Mouse (Mus musculus): ENCODE measurements around the gene Wrap53. TPM values are rescaled to one million over a fixed set of nuclear protein-coding genes. Genes with fewer than 3 reads are reported as not detected.

Gene Wrap53
- polyA plus RNA-seq, 1 experiment from 2014 or later = 28.3 TPM

DNA sequence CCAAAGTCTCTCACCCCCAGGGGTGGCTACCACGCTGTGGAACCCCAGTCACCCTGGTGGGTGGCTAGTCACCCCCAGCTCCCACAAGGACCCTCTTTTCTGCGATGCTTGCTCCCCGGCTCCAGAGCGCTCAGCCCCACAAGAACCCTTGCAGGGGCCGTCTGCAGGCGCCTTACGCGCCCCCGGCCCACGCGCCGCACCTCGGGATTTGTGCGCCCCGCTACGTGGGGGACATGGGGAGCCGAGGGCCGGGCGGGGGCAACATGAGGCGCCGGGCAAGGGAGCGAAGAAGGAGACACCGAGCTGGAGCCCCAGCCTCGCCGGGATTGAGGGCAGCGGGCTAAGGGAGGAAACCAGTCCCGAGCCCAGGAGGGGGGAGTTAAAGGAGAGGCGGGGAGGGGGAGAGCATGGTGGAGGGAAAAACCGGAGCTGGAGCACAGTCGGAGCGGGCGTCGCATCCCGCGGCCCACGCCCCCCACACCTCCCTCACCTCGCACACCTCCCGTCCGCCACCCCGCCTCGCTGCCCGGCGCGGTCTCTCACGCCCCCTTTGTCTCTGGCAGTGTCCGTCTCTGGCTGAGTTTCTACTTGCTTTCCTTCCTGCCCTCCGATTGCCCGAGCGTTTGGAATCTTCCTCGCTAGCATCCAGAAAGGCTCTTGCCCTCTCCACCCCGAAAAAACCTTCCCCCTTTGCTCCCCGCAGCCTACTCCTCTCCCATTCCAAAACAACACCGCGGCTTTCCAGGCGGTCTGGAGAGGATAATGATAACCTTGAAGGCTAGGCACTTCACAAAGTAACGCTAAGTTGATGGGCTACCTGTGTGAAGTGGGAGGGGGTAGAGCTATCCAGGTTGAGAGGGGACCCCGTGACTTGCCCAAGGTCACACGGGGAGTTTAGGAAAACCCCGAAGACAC is 19.9 kb downstream of the Wrap53 start, which contains the start of gene Efnb3:
Gene Efnb3, minus strand, starts transcription at position 355 of the 915 bp plus-strand sequence.
- peak within 1 kb of the TSS; percentile 96 for H3K4me2 ChIP-seq (replicated peaks)
- H3K27ac ChIP-seq = peak within 1 kb of the TSS; percentile 92
- no peaks in the 10 kb centered on the region for H3K27me3 ChIP-seq
- H3K4me3 ChIP-seq = peak within 1 kb of the TSS; percentile 81
- H3K4me1 ChIP-seq = peaks cover 71% of the 10 kb centered on the region
- no peaks in the 10 kb centered on the region for H3K9me3 ChIP-seq
- under 1% methylated on average over 49 of the region's 59 CpGs for WGBS
- ATAC-seq (ENCODE audit: low FRiP score, low read depth) = peak; percentile 74
- peak within 1 kb of the TSS; percentile 97 for H3K9ac ChIP-seq
- peaks cover 51% of the 10 kb centered on the region for H3K36me3 ChIP-seq

DNA sequence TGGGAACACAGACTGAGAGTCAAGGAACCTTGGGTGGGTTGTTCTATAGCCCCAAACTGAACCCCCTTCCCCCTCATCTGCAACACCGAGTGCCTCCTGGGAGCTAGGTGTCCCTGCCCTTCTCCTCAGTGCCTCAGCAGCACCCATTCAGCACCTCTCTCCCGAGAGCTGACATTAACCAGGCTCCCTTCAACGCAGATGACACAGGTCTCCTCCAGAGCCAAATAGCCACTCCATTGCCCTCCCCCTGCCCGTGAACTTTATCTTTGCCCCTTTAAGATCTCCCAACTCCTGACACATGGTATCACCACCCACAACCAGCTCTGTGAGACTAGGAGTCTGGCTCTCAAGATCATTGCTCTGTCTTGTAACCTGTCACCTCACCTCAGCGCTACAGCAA is 20.9 kb downstream of the Wrap53 start:
- peak overlapping the region; percentile 96 for H3K4me2 ChIP-seq (replicated peaks)
- no peak for ATAC-seq (ENCODE audit: low FRiP score, low read depth)
- WGBS = 7% methylated on average over 5 of the region's 5 CpGs
- H3K36me3 ChIP-seq = peaks cover 51% of the 10 kb centered on the region
- peak overlapping the region; percentile 97 for H3K9ac ChIP-seq
- H3K27ac ChIP-seq = peak overlapping the region; percentile 92; the same call in 1 of the 2 replicates
- H3K27me3 ChIP-seq = no peaks in the 10 kb centered on the region
- peak overlapping the region; percentile 81 for H3K4me3 ChIP-seq
- peaks cover 77% of the 10 kb centered on the region for H3K4me1 ChIP-seq
- H3K9me3 ChIP-seq = no peaks in the 10 kb centered on the region

DNA sequence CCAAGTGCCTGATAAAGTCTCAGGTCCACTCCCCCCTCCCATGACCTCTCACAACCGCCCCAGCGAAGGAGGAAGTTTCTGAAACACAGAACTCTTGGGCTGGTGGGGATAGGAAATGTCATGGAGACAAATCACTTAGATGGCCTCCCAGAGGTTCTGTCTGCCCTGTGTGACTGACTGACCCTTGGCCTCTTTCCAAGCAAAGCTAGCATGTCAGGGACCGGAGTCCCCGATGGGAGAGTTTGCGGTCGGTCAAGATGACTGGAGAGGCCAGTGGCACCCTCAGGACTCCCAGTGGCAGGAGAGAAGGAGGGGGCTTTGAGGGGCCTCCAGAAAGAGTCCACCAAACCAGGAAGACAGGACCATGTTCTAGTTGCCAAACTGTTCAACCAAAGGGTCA is 21.3 kb downstream of the Wrap53 start:
- Histone ChIP-seq H3K36me3 (peaks cover 51% of the 10 kb centered on the region), H3K4me2 (replicated peaks) (peak overlapping the region; percentile 96)

DNA sequence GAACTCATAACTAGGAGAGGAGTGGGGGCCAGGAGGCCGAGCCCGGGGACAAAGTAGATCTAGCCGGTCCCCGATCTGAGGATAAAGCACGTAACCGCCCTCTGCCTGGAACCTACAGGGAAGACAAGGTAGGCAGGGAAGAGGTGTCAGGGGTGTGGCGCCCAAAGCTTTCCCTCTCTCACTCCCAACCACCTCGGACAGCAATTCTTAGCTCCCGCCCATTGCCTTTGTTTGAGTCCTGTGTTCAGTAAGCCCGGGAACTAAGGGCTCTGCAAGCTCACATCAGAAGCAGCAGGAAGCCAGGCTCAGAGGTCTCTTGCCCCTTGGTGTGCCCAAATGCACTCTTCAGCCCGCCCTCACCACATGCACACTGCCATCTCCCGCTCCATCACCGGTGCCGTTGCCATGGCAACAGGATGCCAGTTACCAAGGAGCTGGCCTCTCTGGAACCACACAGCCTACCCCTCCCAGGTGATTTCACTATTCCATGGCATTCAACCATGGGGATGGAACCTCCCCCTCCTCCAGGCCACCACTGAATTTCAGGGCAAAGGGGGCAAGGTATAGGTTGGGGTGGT is 22.6 kb downstream of the Wrap53 start:
- H3K27ac ChIP-seq = no peak overlapping the region

More for the DNA sequence above, 21.3 kb downstream of the Wrap53 start:
- Histone ChIP-seq H3K4me1 (peaks cover 73% of the 10 kb centered on the region), H3K27ac (no peak overlapping the region; the same call in 1 of the 2 replicates), H3K9ac (peak overlapping the region; percentile 97), H3K27me3 (no peaks in the 10 kb centered on the region), H3K4me3 (peak overlapping the region; percentile 81), H3K9me3 (no peaks in the 10 kb centered on the region)
- ATAC-seq (ENCODE audit: low FRiP score, low read depth) = no peak
- WGBS = 44% methylated on average over 6 of the region's 6 CpGs

DNA sequence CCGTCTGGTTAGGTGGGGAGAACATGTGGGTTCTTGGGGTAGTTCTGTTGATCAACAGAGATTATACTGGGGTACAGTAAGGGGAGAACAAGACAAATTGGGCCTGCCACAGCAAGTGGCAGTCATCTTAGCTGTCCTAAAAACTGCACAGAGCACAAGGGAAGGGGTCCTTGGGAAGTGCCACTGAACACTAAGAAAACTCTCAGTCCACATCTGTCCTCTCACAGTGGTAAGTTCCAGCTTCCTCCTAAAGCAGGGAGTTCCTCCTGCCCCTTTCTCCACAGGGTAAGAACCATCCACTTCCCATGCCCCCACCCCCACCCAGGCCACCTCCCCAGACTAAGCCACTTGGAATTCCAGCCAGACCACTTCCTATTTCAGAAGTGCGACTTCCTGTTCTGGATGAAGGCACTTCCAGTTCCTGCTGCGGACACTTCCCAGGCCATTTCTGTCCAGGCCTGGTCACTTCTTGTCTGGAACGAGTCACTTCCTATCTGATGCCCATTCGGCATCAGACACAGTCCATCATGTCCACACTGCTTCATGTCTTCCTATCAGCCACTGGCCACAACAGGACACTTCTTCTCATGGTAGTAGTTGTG is 25.4 kb downstream of the Wrap53 start:
- Histone ChIP-seq H3K4me1 (peaks cover 52% of the 10 kb centered on the region), H3K4me2 (replicated peaks) (no peak overlapping the region), H3K27me3 (no peaks in the 10 kb centered on the region), H3K9ac (no peak overlapping the region), H3K4me3 (no peak overlapping the region), H3K36me3 (peaks cover 30% of the 10 kb centered on the region), H3K9me3 (no peaks in the 10 kb centered on the region), H3K27ac (no peak overlapping the region; the same call in 1 of the 2 replicates)
- ATAC-seq (ENCODE audit: low FRiP score, low read depth) = no peak
- 78% methylated on average over 5 of the region's 5 CpGs for WGBS

More for the DNA sequence above, 22.6 kb downstream of the Wrap53 start:
- ATAC-seq (ENCODE audit: low FRiP score, low read depth) = no peak
- H3K27me3 ChIP-seq = no peaks in the 10 kb centered on the region
- peaks cover 40% of the 10 kb centered on the region for H3K36me3 ChIP-seq
- H3K4me3 ChIP-seq = peak overlapping the region; percentile 81; the same call in 1 of the 2 replicates
- H3K9me3 ChIP-seq = no peaks in the 10 kb centered on the region
- peak overlapping the region; percentile 97; the same call in 1 of the 2 replicates for H3K9ac ChIP-seq
- peak overlapping the region; percentile 96 for H3K4me2 ChIP-seq (replicated peaks)
- WGBS = 33% methylated on average over 14 of the region's 14 CpGs
- peaks cover 74% of the 10 kb centered on the region for H3K4me1 ChIP-seq

DNA sequence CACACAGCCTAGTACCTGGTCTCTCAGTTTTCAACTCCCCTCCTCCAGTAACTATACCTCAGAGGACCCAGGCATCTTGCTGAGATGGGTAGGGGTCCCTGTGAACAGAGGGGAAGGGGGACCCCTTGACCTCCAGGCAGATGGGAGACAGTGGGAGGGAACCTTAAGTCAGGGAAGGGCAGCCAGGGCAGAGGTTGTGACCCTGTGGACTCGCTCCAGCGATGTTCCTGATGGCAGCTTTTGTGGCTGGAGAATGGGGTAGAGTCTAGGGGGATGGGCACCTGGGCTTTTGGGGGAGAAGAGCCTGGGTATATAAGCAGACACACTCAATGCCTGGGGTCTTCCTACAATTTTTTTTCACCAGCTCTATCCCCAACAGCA is 26.7 kb downstream of the Wrap53 start:
- peaks cover 46% of the 10 kb centered on the region for H3K4me1 ChIP-seq
- H3K27ac ChIP-seq = no peak overlapping the region
- no peak for ATAC-seq (ENCODE audit: low FRiP score, low read depth)
- 13% methylated on average over 2 of the region's 2 CpGs for WGBS
- H3K27me3 ChIP-seq = peaks cover 9% of the 10 kb centered on the region
- H3K9me3 ChIP-seq = no peaks in the 10 kb centered on the region
- H3K9ac ChIP-seq = no peak overlapping the region
- no peak overlapping the region for H3K4me3 ChIP-seq
- peaks cover 30% of the 10 kb centered on the region for H3K36me3 ChIP-seq
- H3K4me2 ChIP-seq (replicated peaks) = 0 out of 2 replicates have a peak overlapping the region, but pooled peaks have one; percentile 11

DNA sequence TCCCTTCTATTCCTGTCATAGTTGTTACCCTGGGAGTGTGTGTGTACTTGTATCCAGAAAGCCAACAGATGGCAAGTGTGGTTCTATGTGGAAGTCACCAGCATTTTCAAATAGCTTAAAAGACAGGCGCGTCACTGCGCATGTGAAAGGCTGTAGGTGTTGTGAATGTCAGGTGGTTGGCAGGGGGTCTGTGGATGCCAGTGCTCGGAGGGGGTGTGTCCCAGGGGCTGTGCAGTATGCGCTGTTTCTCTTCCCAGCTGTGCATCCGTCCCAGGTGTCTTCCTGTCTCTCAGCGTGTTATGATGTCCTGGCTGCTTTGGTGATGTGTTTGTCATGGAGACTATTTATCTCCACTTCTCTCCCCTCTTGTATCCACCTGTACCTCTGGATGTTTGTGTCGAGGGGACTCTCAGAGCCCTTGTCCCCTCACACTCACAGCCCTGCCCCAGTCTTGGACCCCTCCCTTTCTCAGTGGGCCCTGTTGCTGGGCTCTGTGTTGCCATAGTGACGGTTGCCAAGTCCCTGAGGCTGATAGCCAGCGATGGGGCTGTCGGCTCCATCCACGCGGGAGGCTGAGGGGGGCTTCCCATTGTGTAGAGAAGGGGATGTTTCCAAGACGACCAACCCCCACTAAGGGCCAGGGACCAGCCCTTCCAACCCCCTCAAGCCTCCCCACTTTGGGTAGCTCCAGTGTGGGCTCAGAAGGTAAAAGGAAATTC is 27.3 kb downstream of the Wrap53 start:
- peaks cover 30% of the 10 kb centered on the region for H3K36me3 ChIP-seq
- 0 out of 2 replicates have a peak overlapping the region, but pooled peaks have one; percentile 11 for H3K4me2 ChIP-seq (replicated peaks)
- no peak overlapping the region for H3K9ac ChIP-seq
- peaks cover 9% of the 10 kb centered on the region for H3K27me3 ChIP-seq
- H3K4me1 ChIP-seq = peaks cover 42% of the 10 kb centered on the region
- no peak overlapping the region for H3K27ac ChIP-seq
- ATAC-seq (ENCODE audit: low FRiP score, low read depth) = 0 out of 2 replicates have a peak, but pooled peaks have one; percentile 20
- no peaks in the 10 kb centered on the region for H3K9me3 ChIP-seq
- H3K4me3 ChIP-seq = no peak overlapping the region
- 27% methylated on average over 14 of the region's 14 CpGs for WGBS

DNA sequence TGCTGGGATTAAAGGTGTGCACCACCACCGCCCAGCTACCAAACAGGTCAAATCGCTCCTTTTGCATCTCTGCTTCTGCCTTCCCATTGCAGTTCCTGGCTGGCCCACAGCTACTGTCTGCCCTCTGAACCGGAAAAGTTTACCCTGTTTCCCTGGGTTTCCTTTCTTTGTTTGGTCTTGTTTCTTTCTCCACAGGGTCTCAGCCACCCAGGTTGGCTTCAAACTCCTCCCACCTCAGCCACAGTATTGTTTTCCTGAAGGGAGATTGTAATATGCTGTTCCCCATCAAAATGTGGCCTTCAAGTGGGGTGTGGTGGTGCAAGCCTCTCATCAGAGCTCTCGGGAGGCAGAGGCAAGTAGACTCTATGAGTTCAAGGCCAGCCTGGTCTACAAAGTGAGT is 28.7 kb downstream of the Wrap53 start:
- H3K4me3 ChIP-seq = no peak overlapping the region
- H3K9ac ChIP-seq = no peak overlapping the region
- WGBS = 84% methylated on average over 4 of the region's 4 CpGs
- no peaks in the 10 kb centered on the region for H3K9me3 ChIP-seq
- no peak for ATAC-seq (ENCODE audit: low FRiP score, low read depth)
- H3K36me3 ChIP-seq = peaks cover 22% of the 10 kb centered on the region
- peaks cover 38% of the 10 kb centered on the region for H3K4me1 ChIP-seq
- peaks cover 9% of the 10 kb centered on the region for H3K27me3 ChIP-seq
- H3K4me2 ChIP-seq (replicated peaks) = no peak overlapping the region
- H3K27ac ChIP-seq = no peak overlapping the region

DNA sequence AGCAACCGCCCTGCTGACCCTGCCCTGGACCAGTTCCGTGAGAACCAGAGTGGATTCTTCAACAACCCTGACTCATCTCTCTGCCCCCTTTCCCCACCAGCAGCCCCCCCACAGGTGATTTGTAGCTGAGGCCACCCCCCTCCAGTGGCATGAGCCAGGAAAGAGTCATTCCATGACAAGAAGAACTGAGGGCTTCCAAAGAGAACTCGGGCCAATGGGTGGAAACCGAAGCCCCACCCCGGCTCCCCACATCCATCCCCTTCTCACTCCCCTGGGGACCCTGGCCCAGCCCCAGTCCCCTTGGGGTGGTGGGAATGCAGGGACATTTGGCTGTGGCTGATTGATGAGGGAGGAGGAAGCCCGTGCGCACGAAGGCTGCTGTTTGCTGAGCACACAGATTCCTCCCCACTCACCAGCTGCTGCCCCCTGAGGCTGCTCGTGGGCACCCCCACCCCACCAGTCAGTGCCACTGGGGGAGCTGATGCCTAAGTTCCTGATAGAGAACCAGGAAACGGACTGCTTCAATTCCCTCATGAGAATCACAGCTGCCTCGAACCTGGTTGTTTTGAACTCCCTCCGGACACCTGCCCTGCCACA is 30.9 kb downstream of the Wrap53 start, which contains the start of gene Dnah2:
Gene Dnah2, minus strand, starts transcription at position 51 of the 597 bp plus-strand sequence.
- Histone ChIP-seq H3K27me3 (peaks cover 9% of the 10 kb centered on the region), H3K27ac (no peak within 1 kb of the TSS), H3K9ac (no peak within 1 kb of the TSS), H3K4me1 (peaks cover 36% of the 10 kb centered on the region), H3K4me2 (replicated peaks) (no peak within 1 kb of the TSS), H3K9me3 (no peaks in the 10 kb centered on the region), H3K4me3 (no peak within 1 kb of the TSS), H3K36me3 (peaks cover 2% of the 10 kb centered on the region)
- no peak for ATAC-seq (ENCODE audit: low FRiP score, low read depth)
- WGBS = 30% methylated on average over 12 of the region's 12 CpGs

DNA sequence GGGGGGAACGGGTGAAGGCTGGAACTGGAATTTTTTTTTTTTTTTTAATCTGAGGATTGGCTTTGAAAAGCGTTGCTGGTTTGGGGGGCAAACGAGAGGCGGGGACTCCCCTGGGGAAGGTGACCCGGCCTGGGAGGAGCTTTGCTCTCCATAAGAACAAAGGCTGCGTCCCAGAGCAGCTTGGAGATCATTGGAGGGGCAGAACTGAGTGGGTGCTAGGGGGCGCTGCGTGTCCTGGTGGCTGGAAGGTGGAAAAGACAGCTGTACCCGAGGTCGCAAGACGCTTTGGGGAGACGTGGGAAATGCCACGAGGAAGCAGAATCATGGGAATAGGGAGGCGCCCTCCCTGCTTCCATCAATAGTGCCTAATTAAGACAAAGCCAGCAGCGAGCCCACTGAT is 33.0 kb downstream of the Wrap53 start:
- Histone ChIP-seq H3K36me3 (no peaks in the 10 kb centered on the region), H3K27me3 (peaks cover 9% of the 10 kb centered on the region), H3K4me3 (peak overlapping the region; percentile 52), H3K4me2 (replicated peaks) (peak overlapping the region; percentile 83), H3K4me1 (peaks cover 35% of the 10 kb centered on the region), H3K9me3 (no peaks in the 10 kb centered on the region), H3K27ac (peak overlapping the region; percentile 89), H3K9ac (peak overlapping the region; percentile 70)
- peak; percentile 52 for ATAC-seq (ENCODE audit: low FRiP score, low read depth)
- 5% methylated on average over 15 of the region's 15 CpGs for WGBS

DNA sequence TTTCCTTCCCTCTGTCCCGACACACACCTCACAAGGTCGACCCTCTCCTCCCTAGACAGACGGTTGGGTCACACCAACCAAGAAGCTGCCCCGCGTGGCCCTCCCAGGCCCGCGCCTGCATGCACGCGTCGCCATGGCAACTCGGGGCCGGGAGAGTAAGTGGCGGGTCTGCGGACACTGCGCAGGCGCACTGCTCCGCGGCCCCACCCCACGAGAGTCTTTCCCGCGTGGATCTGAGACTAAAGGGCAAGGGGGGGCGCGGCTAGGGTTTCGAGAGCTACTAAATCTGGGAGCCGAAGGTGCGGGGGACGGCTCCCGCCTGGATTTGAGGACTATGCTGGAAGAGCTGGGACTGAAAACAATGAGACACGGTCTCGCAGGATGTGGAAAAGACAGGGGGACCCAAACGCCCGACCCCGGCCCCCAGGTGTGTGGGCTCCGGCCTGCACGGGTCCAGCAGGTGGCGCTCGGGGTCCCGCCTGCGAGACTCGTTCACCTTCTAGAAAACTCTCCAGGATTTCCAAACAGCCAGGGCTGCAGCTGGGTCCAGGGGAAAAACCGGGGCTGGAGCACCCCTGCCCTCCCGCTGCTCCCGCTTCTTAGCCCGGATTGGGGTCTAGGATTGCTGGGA is 33.5 kb downstream of the Wrap53 start:
- Histone ChIP-seq H3K4me2 (replicated peaks) (peak overlapping the region; percentile 83), H3K9ac (peak overlapping the region; percentile 70), H3K9me3 (no peaks in the 10 kb centered on the region), H3K4me1 (peaks cover 35% of the 10 kb centered on the region), H3K4me3 (peak overlapping the region; percentile 52), H3K27me3 (peaks cover 9% of the 10 kb centered on the region), H3K27ac (peak overlapping the region; percentile 89), H3K36me3 (no peaks in the 10 kb centered on the region)
- WGBS = under 1% methylated on average over 44 of the region's 44 CpGs
- peak; percentile 87 for ATAC-seq (ENCODE audit: low FRiP score, low read depth)
